Mouse (Mus musculus): Measurements from ENCODE around the gene Nfix. TPM values are rescaled to one million over a fixed set of nuclear protein-coding genes. Genes with fewer than 3 reads are reported as not detected.

The Nfix gene
- 100 to 1,000 TPM; 402 to 429 TPM for total RNA-seq (2021)
- long read RNA-seq, experiment 1, transcript Nfix-202 (10 exons, 1,728 nt): major isoform, 29 of 141 reads
- long read RNA-seq, experiment 1, partial matches to known transcripts: 37 of 141 reads
- long read RNA-seq, experiment 1, other reads (novel, unspliced or antisense): 74 of 141 reads
- long read RNA-seq, experiment 2, full-length matches to known transcripts: 32 of 82 reads
- long read RNA-seq, experiment 2, partial matches to known transcripts: 20 of 82 reads
- long read RNA-seq, experiment 2, other reads (novel, unspliced or antisense): 30 of 82 reads

DNA sequence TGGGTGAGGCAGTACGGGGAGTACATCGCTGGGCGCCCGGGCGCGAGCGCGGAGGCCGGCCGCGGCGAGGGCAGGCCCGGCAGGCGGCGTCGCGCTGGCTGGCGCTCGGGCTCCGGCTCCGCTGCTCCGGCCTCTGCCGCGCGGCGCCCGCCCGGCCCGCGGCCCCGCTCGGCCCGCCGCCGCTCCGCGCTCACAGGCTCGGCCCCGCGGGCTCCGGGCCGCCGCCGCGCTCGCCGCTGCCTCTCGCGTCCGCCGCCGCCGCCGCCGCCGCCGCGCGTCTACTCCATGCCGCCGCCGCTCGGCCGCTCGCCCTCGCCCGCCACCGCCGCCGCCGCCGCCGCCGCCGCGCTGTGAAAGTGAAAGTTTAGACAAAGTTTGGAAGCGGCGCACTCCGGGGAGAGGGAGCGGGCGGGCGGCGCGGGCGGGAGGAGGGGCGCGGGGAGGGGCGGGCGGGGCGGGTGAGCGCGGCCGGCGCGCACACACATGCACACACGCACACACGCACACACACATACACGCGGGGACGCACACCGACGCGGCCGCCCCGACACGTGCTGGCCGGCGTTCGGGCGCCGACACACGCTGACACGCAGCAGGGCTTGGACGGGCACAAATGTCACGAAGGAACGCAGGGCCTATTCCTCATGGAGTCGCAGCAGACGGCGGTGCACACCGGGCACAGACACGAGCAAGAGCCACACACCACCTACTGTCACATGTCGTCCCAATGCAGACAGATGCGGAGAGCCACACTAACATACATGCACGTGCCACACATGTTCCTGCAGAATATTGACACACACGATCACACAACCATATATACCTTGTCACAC is at the start of gene Nfix:
TSS of gene Nfix (minus strand) at position 346 of the 833 bp plus-strand sequence.
- DNase-seq (ENCODE audit: low spot score in 2 of 2): peak; percentile 55 to 85
- intact Hi-C loops (cut with DNase I): loop anchor here (2.0 kb wide), 1 partner anchor 21 kb away; no protein-coding TSS in a partner anchor

DNA sequence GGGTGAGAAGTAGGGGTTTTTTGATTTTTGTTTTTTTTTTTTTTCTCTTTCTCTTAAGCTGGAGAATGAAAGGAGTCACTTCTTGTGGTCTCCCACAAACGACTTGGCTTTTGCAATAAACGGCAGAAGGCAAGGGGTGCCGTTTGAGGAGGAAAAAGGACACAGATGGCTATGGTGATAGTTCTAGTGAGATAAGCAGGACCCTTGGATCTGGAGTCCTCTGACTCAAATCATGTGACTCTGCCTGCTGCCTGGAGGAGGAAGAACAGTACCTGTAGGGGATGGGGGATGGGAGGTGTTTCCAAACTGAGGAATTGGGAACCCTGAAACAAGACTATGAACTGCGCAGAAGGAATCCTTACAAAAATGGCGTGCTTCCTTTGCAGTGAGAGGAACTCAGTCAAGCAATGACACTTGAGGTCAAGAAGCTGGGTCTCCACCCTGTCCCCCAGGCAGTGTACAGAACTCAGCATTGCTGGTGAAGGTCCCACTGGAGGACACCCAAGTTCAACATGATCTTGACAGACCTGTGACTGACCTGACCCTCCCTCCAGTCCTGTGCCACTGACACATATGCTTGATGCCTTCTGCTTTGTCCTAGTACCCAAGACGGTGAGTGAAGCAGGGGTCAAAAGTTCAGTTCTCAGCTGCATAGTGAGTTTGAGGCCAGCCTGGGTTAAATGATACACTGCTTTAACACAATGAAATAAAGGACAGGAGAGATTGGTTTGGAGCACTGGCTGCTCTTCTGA is 47.7 kb upstream of the Nfix start:
- intact Hi-C loops (cut with DNase I): loop anchor here (5.0 kb wide), 1 partner anchor 54 kb away; the partner anchor contains the start of gene Klf1
- no peak for DNase-seq (ENCODE audit: low spot score in 2 of 2)

DNA sequence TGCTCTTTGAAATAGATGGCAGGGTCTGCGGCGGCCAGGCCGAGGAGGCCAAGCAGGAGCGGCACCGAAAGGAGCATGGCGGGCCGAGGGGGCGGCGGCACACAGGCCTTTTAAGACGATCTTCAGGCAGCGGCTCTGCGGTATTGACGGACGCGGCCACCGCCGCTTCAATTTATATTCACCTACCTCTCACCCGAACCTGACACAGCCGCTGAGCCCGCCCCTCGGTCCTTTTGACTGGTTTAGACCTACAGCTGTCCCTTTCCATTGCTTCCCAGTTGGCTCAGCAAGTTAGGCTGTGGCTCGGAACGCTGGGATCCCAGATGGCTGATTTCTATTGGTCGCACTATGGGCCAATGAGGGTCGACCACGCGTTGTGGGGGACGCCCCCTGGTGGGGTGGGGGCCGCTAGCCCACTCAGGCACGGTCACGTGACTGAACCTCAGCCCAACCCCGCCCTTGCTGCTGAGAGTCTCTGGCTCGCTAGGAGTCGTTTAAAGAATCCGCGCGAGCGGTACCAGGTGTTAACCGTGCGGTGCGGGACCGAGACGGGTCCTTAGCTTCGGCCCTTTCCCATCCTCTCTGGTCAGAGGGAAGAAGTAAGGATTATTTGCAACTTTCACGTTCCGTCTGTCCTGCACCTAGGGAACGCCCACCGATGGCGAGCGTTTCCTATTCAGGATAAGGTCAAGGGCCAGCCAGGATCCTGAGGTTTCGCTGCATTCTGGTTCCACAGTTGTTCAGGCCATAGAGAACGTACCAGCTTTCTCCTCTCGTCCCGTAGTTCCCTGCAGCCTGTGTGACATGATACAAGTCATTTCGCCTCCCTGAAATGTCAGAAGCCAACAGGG is 46.8 kb upstream of the Nfix start, which contains the start of gene Calr:
TSS of gene Calr (minus strand) at position 213 of the 851 bp plus-strand sequence.
- peak; percentile 100 for DNase-seq (ENCODE audit: low spot score in 2 of 2)
- intact Hi-C loops (cut with DNase I): loop anchor here (5.0 kb wide), 1 partner anchor 55 kb away; the partner anchor contains the start of gene Klf1

DNA sequence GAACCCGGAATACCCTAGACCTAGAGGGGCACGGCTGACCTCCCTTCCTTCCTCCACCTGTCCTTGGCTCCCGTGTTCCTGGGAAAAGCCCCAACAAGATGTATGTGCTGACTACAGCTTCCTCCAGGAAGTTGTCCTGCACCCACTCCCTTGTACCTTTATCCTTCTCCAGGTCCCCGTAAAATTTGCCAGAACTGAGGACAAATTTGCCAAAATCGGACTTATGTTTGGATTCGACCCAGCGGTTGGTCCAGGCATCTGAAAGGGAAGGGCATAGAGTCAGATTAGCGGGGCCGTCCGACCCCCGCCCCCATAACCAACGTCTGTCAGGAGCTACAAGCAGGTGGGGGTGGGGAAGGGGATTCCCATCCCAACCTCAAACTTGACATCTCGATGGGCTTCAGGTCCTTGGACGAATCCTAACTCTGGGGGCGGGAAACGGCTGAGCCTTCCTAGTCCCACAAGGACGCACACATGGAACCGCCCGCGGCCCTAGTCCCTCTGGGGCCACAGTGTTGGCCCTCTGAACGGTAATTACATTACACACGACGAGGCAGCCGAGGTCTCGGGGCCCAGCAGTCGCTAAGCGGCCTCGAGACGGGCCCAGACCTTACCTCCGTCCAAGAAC is 46.1 kb upstream of the Nfix start:
- no peak for DNase-seq (ENCODE audit: low spot score in 2 of 2)

DNA sequence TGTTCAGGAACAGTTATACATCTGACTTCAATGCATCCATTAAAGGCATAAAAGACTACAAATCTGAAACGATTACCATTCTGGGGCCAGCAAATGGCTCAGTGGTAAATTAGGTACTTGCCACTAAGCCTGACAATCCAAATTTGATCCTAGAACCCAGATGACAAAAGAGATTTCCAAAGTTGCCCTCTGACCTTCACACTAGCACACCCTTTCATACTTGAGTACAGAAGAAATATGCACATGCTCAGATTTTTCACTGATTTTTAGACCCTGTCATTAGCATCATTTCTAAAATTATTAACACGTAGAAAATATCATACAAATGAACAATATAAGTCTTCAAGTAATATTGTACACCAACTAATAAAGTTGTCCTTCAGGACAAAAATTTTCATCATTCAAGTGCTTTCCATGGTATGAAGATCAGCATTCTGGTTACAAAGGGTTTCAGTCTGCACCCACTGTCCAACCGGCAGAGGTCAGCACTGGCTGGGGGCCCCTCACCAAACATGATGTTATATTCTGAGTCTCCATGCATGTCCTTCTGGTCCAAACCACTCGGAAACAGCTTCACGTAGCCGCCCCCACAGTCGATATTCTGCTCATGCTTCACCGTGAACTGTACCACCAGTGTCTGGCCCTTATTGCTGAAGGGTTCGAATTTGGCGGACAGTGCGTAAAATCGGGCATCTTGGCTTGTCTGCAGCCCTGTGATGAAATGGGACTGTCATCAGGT is 45.4 kb upstream of the Nfix start:
- peak in 1 of 2 experiments; percentile 51 for DNase-seq (ENCODE audit: low spot score in 2 of 2)
- intact Hi-C loops (cut with DNase I): loop anchor here (5.0 kb wide), 1 partner anchor 57 kb away; the partner anchor contains the start of gene Klf1

More for the DNA sequence above, 46.1 kb upstream of the Nfix start:
- intact Hi-C loops (cut with DNase I): loop anchor here (5.0 kb wide), 1 partner anchor 56 kb away; the partner anchor contains the start of gene Klf1

DNA sequence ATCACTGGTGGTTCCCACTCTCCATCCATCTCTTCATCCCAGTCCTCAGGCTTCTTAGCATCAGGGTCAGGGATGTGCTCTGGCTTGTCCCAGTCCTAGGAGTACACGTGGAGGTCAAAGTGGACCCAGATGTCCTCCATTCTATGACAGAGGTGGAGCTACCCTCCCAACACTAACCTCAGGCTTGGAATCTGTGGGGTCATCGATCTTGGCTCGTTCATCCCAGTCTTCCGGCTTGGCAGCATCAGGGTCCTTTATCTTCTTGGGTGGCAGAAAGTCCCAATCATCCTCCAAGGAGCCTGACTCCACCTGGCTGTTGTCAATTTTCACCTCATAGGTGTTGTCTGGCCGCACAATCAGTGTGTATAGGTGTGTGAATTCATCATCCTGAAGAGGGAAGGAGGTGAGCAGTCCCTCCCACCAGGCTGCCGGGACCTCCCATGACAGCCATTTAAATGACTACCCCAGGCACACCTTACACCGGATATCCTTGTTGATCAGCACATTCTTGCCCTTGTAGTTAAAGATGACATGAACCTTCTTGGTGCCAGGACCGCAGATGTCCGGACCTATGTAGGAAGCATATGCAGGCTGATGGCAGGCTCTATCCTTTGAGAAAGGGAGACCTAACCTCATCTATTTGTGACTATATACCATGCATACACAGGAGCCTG is 44.4 kb upstream of the Nfix start:
- DNase-seq (ENCODE audit: low spot score in 2 of 2): no peak
- intact Hi-C loops (cut with DNase I): loop anchor here (5.0 kb wide), 1 partner anchor 58 kb away; the partner anchor contains the start of gene Klf1

DNA sequence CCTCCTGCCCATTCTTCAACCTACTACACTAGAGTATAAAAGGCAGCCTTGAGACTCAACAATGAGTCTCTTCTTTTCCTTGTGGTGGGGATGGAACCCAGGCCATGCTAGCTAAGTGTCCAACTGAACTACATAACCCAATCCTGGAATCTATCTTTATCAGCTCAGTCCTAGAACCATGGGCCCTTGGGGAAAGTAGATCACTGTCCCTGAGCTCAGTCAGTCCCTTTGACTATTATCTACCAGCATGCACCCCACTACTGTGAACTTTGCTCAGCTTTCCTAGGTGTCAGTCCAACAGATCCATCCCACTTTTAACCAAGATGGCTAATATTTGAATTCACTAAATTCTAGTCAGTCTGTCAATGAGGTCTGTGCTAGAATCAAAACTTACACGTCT is 41.4 kb upstream of the Nfix start:
- DNase-seq (ENCODE audit: low spot score in 2 of 2): no peak
- intact Hi-C loops (cut with DNase I): no loop called here

DNA sequence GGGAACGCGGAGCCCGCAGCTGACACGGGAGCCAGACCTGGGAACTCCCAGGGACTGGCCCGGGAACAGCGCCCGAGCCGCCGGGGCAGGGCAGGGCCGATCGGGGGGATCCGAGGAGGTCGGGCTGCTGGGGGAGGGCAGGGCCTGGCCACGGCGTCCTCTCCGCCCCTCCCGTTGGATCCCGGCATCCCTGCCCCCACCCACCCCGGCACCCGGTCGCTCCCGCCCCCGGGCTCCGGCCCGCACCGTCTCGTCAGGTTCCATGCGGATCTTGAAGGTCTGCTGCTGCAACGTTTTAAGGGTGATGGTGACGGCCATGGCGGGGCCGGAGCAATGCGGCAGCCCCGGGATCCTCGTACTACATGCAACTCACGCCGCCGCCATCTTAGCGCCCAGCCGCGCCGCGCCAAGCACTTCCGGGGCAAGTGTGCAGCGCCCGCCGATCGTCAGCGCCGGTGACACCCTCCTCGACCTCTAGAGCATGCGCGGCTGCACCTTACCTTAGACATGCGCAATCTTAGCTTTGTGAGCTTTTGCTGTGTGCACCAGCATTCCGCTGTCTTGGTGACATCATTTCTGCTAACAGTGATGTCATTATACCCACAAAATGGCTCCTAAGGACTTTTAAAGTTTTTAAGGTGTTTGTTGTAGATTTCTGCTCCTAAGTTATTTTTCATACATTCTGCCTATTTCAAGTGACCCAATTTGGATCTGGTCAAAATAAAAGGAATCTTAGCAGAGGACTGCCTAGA is 40.3 kb upstream of the Nfix start, which contains the start of gene Rad23a:
TSS of gene Rad23a (minus strand) at position 418 of the 752 bp plus-strand sequence.
- intact Hi-C loops (cut with DNase I): no loop called here
- peak; percentile 93 to 96 for DNase-seq (ENCODE audit: low spot score in 2 of 2)

DNA sequence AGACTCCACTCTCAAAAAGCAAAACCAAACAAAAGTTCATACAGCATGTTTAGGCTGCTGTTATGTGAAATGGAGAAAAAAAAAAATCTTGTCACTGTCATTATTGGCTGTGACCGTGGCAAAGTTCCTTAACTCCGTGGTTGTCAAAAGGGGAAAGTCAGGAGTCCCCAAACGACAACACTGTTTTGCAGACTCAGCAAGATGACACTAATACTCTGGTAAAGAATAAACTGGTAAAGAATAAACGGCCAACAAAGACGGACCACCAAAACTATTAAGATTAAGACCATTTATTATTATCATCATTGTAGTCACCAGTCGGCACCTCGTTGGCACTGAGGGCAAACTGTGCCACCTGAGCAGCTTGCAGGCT is 39.7 kb upstream of the Nfix start:
- no peak for DNase-seq (ENCODE audit: low spot score in 2 of 2)
- intact Hi-C loops (cut with DNase I): no loop called here

DNA sequence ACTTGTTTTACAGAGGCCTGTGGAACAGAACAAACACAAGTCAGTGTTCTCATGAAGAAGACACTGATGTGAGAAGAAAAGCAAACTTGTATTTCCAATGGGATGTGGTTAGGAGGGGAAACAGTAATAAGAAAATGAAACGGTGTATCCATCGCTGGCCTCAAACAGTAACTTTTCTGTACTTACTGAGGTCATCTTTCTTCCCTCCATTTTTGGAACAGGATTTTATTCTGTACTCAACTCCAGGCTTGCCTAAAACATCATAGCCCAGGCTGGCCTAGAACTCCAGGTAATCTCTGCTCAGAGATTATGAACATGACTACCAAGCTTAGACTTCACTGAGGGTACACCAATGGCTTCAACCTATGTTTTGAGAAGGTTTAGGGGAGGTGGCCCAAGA is 39.3 kb upstream of the Nfix start:
- DNase-seq (ENCODE audit: low spot score in 2 of 2): no peak
- intact Hi-C loops (cut with DNase I): no loop called here

DNA sequence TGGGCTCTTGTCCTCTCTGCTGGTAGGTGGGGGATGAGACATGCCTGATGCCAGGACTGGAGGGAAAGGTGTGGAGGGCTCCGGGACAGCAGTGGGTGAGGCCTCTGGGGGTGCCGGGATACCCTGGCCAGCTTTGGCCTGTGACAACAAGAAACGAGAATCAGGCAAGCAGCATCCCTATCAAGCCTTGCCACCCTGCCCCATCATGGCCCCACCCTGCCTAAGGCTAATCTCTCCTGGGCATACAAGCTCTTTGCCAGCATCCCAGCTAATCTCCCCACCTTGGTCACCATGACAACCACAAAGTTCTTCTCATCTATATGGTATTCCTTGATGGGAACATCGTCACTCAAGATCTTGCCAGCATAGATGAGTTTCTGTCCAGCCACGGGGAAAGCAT is 38.4 kb upstream of the Nfix start:
- intact Hi-C loops (cut with DNase I): no loop called here
- no peak for DNase-seq (ENCODE audit: low spot score in 2 of 2)

DNA sequence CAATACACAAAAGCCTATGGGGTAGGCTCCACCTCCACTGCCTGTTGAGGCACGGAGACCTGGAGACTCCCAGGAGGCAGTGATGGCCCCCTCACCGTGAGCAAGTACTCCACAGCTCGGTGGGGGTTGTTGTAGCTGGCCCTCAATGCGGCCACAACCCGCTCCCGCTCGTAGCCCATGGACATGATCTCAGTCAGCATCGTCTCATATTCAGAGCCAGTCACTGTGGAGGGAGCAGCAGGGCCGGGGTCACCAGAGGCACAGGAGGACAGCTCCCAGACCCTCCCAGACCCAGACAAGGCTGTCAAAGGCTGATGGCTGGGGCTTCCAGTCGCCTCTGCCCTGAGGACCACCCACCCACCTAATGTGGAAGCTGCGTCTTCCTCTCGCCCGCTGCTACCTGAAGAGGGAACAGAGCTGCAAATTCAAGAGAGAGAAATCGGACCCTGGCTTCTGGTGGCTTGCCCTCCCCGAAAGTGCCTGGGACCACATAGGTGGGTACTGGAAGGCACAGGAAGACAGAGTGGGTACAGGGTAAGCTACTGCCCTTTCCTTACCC is 37.8 kb upstream of the Nfix start:
- intact Hi-C loops (cut with DNase I): no loop called here

DNA sequence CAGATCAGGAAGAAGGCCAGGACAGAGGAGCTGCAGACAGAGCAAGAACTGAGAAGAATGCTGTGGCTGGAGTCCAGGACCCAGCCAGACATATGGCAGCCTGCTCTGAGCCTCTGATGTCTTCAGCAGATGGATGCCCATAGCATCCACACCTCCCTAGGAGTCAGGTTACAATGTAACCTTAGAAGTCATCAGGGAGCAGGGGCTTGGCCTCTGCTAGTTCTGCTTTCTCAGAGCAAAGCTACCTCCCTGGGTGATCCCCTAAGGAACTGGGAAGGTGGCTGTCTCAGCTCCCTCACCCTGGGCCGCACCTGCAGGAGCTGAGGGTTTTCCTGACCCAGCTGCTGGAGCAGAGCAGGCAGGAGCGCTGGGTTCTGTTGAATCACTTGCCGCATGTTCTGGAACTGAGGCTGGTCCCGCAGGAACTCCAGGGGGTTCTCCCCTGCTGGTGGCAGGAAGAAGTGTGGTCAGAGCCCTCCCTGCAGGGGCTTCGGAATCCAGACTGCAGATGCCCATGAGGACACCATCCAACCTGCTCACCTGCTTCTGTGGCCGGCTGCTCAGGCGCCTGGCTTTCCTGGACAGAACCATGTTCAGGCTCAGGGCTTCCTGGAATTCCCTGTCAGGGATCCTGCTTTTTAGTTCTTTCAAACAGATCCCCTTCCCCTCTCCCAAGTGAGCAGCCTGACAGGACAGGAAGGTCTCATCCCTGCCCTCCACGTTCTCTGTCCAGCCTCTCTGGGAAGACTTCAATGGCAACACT is 37.2 kb upstream of the Nfix start:
- DNase-seq (ENCODE audit: low spot score in 2 of 2): no peak
- intact Hi-C loops (cut with DNase I): no loop called here

More for the DNA sequence above, 37.8 kb upstream of the Nfix start:
- DNase-seq (ENCODE audit: low spot score in 2 of 2): no peak

DNA sequence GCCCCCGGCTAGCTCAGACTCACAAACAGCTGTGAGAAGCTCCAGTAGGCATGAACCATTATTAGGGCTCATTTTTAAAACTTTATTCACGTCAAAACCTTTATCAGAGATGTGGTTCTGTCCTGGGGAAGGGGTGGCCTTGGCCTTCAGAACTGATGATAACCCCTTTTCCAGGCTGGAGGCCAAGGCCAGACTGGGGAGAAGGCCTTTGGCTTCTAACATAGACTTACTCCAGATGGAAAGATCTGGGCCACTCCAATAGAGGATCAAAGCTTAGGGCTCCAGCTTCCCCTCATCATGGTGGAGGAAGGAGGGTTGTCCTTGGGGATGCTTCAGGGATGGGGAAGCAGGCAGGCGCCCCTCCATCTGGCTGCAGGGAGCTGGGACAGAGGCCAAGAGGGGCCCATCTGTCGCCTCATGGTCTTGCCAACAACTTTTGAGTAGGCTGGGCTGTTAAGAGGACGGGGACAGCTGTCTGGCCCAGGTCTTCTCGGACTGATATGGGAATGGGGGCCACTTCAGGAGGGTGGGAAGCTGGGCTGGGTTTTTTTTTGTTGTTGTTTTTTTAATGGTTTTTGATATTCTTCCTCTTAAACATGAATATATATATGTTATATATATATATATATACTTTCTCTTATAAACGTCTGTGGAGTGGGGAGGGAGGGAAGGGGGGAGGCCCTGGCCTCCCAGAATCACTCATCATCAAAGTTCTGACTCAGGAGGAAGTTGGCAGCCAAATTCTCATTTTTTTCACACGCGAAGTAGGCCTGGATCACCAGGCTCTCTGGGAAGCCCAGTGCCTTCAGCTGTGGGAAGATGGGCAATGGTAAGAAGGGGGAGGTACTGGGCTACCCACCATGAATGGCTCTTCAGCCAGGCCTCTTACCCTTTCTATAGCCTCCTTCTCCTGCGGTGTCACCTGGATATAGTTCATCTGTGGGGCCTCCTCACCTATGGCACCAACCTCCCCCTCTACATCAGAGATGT is 35.0 kb upstream of the Nfix start:
- peak; percentile 76 to 77 for DNase-seq (ENCODE audit: low spot score in 2 of 2)
- intact Hi-C loops (cut with DNase I): no loop called here

All from left cerebral cortex, postnatal 14 days (tissue).